Comparison of ENCODE assay signal across 17 mouse cellular contexts in genomic region chr15:99422551-99422950, GRCm38 (mm10). TPM values are rescaled to one million over a fixed set of nuclear protein-coding genes. Genes with fewer than 3 reads are reported as not detected.
DNase-seq lines count a peak whose midpoint lies in the region; ATAC-seq and TF ChIP-seq lines count a peak whose summit lies in the region.
"Had no signal": no experiment of that assay in that cellular context is flagged by ENCODE, and none has a peak within 500 bp of the region (broad histone marks: within the 10 kb centered on the region; RNA-seq: fewer than 3 reads in every experiment).

No protein-coding gene starts in this region.

- 91% methylated on average over 23 of the region's 23 CpGs for WGBS in heart, embryonic 12.5 days
- 87% methylated on average over 23 of the region's 23 CpGs for WGBS in heart, embryonic 11.5 days (ENCODE audit: insufficient replicate concordance)
- 95% methylated on average over 23 of the region's 23 CpGs for WGBS in limb, embryonic 10.5 days

- peaks cover 22% of the 10 kb centered on the region for H3K4me1 ChIP-seq in heart, embryonic 12.5 days (replicated peaks)
- peaks cover 13% of the 10 kb centered on the region for H3K4me1 ChIP-seq in heart, embryonic 11.5 days (ENCODE audit: control insufficient read depth, insufficient read depth, low read length)
- H3K4me1 ChIP-seq in limb, embryonic 10.5 days = peaks cover 39% of the 10 kb centered on the region

- no peak overlapping the region for H3K4me3 ChIP-seq in heart, embryonic 12.5 days
- H3K4me3 ChIP-seq in heart, embryonic 11.5 days (ENCODE audit: low read depth, low read length) = no peak overlapping the region
- no peak overlapping the region for H3K4me3 ChIP-seq in layer of hippocampus, adult 2 months
- H3K4me3 ChIP-seq in limb, embryonic 10.5 days = 0 out of 2 replicates have a peak overlapping the region, but pooled peaks have one; percentile 1
- H3K4me3 ChIP-seq: stomach, embryonic 15.5 days had no signal

- TF ChIP-seq CTCF in layer of hippocampus, adult 2 months (conservative IDR thresholded peaks at IDR 0.05) = peak; percentile 9; the same call in 1 of the 2 replicates

- H3K9me3 ChIP-seq in heart, embryonic 12.5 days (replicated peaks) = no peaks in the 10 kb centered on the region
- H3K9me3 ChIP-seq in heart, embryonic 11.5 days (replicated peaks; ENCODE audit: control insufficient read depth, low read length) = no peaks in the 10 kb centered on the region
- no peaks in the 10 kb centered on the region for H3K9me3 ChIP-seq in limb, embryonic 10.5 days (replicated peaks)
- H3K9me3 ChIP-seq: G1E; stomach, embryonic 15.5 days had no signal

- no peak for DNase-seq in layer of hippocampus, adult 2 months (ENCODE audit: low spot score in 2 of 2)
- no peak for DNase-seq in layer of hippocampus, postnatal 10 days (ENCODE audit: low spot score in 2 of 2)
- peak; percentile 40 for DNase-seq in ES-CJ7 (ENCODE audit: low read depth, low spot score)
- DNase-seq in limb, embryonic 10.5 days (ENCODE audit: low spot score) = no peak
- no peak for DNase-seq in spleen, postnatal 10 days (ENCODE audit: low spot score in 2 of 2)
- DNase-seq in right cerebral cortex, adult 2 months (ENCODE audit: low spot score in 2 of 2) = no peak
- DNase-seq: B cell, adult 2 months; heart, postnatal 10 days; kidney, postnatal 10 days; lung, adult 2 months; spleen, adult 18-20 months had no signal

- H3K4me2 ChIP-seq in heart, embryonic 12.5 days = no peak overlapping the region
- no peak overlapping the region for H3K4me2 ChIP-seq in heart, embryonic 11.5 days
- H3K4me2 ChIP-seq: stomach, embryonic 15.5 days had no signal

- H3K9ac ChIP-seq in heart, embryonic 12.5 days = no peak overlapping the region
- no peak overlapping the region for H3K9ac ChIP-seq in heart, embryonic 11.5 days (ENCODE audit: low read depth, low read length)
- H3K9ac ChIP-seq: stomach, embryonic 15.5 days had no signal

- H3K27ac ChIP-seq in heart, embryonic 12.5 days (ENCODE audit: poor library complexity, severe bottlenecking) = peak overlapping the region; percentile 20; the same call in 1 of the 2 replicates
- H3K27ac ChIP-seq in heart, embryonic 11.5 days (ENCODE audit: low read depth, low read length) = no peak overlapping the region
- no peak overlapping the region for H3K27ac ChIP-seq in layer of hippocampus, adult 2 months
- H3K27ac ChIP-seq in limb, embryonic 10.5 days = peak overlapping the region; percentile 63; the same call in 1 of the 2 replicates
- H3K27ac ChIP-seq: stomach, embryonic 15.5 days had no signal

- no peak for ATAC-seq in heart, embryonic 12.5 days (ENCODE audit: insufficient number of reproducible peaks, low FRiP score)
- ATAC-seq in heart, embryonic 11.5 days (replicated peaks; ENCODE audit: insufficient number of reproducible peaks, low FRiP score, low TSS enrichment) = no peak
- ATAC-seq: forebrain, embryonic 14.5 days; intestine, postnatal 0 days had no signal

- peaks cover 60% of the 10 kb centered on the region for H3K36me3 ChIP-seq in heart, embryonic 12.5 days
- H3K36me3 ChIP-seq in heart, embryonic 11.5 days (ENCODE audit: control insufficient read depth, insufficient read depth, low read length) = peaks cover 19% of the 10 kb centered on the region
- H3K36me3 ChIP-seq in limb, embryonic 10.5 days = peaks cover 66% of the 10 kb centered on the region

- no peaks in the 10 kb centered on the region for H3K27me3 ChIP-seq in heart, embryonic 12.5 days (replicated peaks)
- no peaks in the 10 kb centered on the region for H3K27me3 ChIP-seq in heart, embryonic 11.5 days (ENCODE audit: control insufficient read depth, insufficient read depth, low read length)
- H3K27me3 ChIP-seq in limb, embryonic 10.5 days (ENCODE audit: low read depth, poor library complexity, severe bottlenecking) = no peaks in the 10 kb centered on the region
- H3K27me3 ChIP-seq: stomach, embryonic 15.5 days had no signal

RNA-seq across cellular contexts. Expression of gene Tmbim6, which starts 29.9 kb away (rescaled TPM):
- polyA plus RNA-seq in heart, embryonic 12.5 days (2016; fragmentation: Nextera tagmentation; extraction: Ambion mirVana) = 251 and 253 TPM in 2 replicates
- 233 and 290 TPM in 2 replicates for polyA plus RNA-seq in heart, embryonic 11.5 days (2014; fragmentation: Nextera tagmentation; extraction: Ambion mirVana)
- total RNA-seq in layer of hippocampus, adult 2 months (2021) = 100 to 1,000 TPM; 341 to 355 TPM
- total RNA-seq in layer of hippocampus, postnatal 10 days (2021) = 100 to 1,000 TPM; 356 to 357 TPM
- 272 and 296 TPM in 2 replicates for polyA plus RNA-seq in limb, embryonic 10.5 days (2016; fragmentation: Nextera tagmentation; extraction: Ambion mirVana)

RNA-seq across cellular contexts. Expression of gene Nckap5l, which starts 35.0 kb away (rescaled TPM):
- 11.4 and 12.0 TPM in 2 replicates for polyA plus RNA-seq in heart, embryonic 12.5 days (2016; fragmentation: Nextera tagmentation; extraction: Ambion mirVana)
- 9.0 and 9.1 TPM in 2 replicates for polyA plus RNA-seq in heart, embryonic 11.5 days (2014; fragmentation: Nextera tagmentation; extraction: Ambion mirVana)
- total RNA-seq in layer of hippocampus, adult 2 months (2021) = 10 to 100 TPM; 17.1 to 18.5 TPM
- 10 to 100 TPM; 32.5 to 38.1 TPM for total RNA-seq in layer of hippocampus, postnatal 10 days (2021)
- polyA plus RNA-seq in limb, embryonic 10.5 days (2016; fragmentation: Nextera tagmentation; extraction: Ambion mirVana) = 16.3 and 17.4 TPM in 2 replicates

RNA-seq across cellular contexts. Expression of gene Bcdin3d, which starts 52.0 kb away (rescaled TPM):
- 11.3 and 12.2 TPM in 2 replicates for polyA plus RNA-seq in heart, embryonic 12.5 days (2016; fragmentation: Nextera tagmentation; extraction: Ambion mirVana)
- 11.9 TPM in 2 replicates for polyA plus RNA-seq in heart, embryonic 11.5 days (2014; fragmentation: Nextera tagmentation; extraction: Ambion mirVana)
- total RNA-seq in layer of hippocampus, adult 2 months (2021) = 1 to 10 TPM; 4.0 to 5.5 TPM
- 1 to 10 TPM; 5.1 to 5.5 TPM for total RNA-seq in layer of hippocampus, postnatal 10 days (2021)
- 15.9 and 19.4 TPM in 2 replicates for polyA plus RNA-seq in limb, embryonic 10.5 days (2016; fragmentation: Nextera tagmentation; extraction: Ambion mirVana)

RNA-seq across cellular contexts. Expression of gene Fmnl3, which starts 52.3 kb away (rescaled TPM):
- polyA plus RNA-seq in heart, embryonic 12.5 days (2016; fragmentation: Nextera tagmentation; extraction: Ambion mirVana) = 17.2 and 21.0 TPM in 2 replicates
- 11.0 and 11.4 TPM in 2 replicates for polyA plus RNA-seq in heart, embryonic 11.5 days (2014; fragmentation: Nextera tagmentation; extraction: Ambion mirVana)
- 1 to 10 TPM; 9.0 to 9.7 TPM for total RNA-seq in layer of hippocampus, adult 2 months (2021)
- total RNA-seq in layer of hippocampus, postnatal 10 days (2021) = 10 to 100 TPM; 13.8 to 18.0 TPM
- polyA plus RNA-seq in limb, embryonic 10.5 days (2016; fragmentation: Nextera tagmentation; extraction: Ambion mirVana) = 30.4 and 42.2 TPM in 2 replicates

Comparison
In these comparisons a context has a peak if more than half of its experiments do, and no peak if none do; other contexts are left out.
1. H3K27ac ChIP-seq: peak in heart, embryonic 12.5 days (single experiment) and limb, embryonic 10.5 days (single experiment); none in heart, embryonic 11.5 days (single experiment) and layer of hippocampus, adult 2 months (single experiment).